Mouse (Mus musculus) cortical plate, adult 2 months (tissue): Measurements from ENCODE around the gene Il1rapl2.

Experiments used
- CTCF ChIP-seq: fragments of 200-500 bp; IDR thresholded peaks from 2 replicates; pipeline ENCODE4 v1.5.1; 2011; ENCODE audit warnings: mild to moderate bottlenecking, control low read depth, low read length; ENCODE audit not compliant: insufficient read depth; ENCODE audit errors: extremely low read depth
- POLR2A ChIP-seq: fragments of 200-500 bp; IDR thresholded peaks from 2 replicates; pipeline ENCODE4 v1.6.1; 2011; ENCODE audit warnings: mild to moderate bottlenecking, low read length, control low read depth; ENCODE audit not compliant: insufficient read depth; ENCODE audit errors: extremely low read depth

GRCm38 (mm10) chrX:137700006-137700405, 129.6 kb downstream of the Il1rapl2 start:
- TF ChIP-seq CTCF (no peak), POLR2A (no peak)
